Mouse (Mus musculus): Measurements from ENCODE around the gene Sim2.

The Sim2 gene

DNA sequence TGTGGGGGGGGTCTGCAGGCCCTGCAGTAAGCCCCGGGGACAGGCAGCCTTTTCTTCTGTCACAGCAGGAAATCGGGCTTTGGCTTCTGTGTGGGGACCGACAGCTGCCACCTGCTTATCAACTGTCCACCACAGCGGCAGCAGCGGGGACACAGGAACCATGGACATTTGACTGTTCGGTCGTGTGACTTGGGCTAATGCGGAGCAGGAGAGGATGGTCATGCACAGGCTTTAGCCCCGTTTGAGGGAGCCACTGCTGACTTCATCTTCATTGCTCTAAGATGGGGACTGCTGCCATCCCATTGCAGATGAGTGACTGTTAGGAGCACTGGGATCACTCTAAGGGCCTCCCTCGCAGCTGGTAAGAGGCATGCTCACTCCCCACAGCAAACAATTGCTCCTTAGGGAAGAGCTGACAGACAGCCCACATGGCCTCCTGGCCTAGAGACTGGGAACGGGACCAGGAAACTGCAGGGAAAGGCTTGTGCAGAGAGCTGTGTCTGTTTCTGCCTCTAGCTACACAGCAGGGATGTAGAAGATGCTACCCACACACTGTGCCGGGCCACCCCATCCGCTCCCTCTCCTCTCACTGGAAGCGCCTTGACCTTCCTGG, 70.4 kb downstream of the Sim2 start:
- ATAC-seq (ENCODE audit: insufficient number of reproducible peaks, low FRiP score, low TSS enrichment), result peak; percentile 87

DNA sequence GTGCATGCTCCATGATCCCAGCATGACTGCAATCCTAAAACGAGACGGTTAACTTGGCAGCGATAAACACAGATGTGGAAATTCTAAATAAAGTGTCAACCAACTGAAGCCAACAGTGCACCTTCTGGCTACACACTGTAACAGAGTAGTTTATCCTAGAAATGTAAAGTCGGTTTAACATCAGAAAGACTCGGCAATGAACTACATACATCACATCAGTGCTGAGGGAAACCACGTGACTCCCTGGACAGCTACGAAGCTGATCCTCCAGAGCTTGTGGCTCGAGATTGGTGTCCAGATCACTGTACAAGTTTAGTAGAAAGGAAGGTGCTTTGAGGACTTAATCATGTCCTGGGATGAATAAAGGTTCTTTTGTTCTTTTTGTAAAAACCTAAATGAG, 73.1 kb downstream of the Sim2 start:
- no peak for ATAC-seq (ENCODE audit: insufficient number of reproducible peaks, low FRiP score, low TSS enrichment)

DNA sequence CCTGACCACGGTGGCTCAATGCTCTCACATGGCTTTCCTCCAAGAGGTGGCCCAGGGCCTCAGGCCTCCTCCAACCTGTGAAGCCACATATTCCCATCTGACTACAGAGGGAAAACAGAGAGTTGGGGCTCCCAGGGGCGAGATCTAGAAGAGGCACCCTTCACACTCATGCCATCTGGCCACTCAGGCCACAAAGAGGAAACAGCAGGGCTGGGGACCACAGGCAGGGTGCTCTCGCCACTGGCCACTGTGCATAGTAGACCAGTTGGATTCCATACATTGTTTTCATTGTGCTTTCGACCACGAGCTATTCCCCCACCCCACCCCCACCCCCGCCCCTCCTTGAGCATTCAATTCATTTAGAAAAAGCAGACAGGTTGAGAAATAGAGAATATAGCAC, 77.3 kb downstream of the Sim2 start:
- ATAC-seq (ENCODE audit: insufficient number of reproducible peaks, low FRiP score, low TSS enrichment), result no peak

DNA sequence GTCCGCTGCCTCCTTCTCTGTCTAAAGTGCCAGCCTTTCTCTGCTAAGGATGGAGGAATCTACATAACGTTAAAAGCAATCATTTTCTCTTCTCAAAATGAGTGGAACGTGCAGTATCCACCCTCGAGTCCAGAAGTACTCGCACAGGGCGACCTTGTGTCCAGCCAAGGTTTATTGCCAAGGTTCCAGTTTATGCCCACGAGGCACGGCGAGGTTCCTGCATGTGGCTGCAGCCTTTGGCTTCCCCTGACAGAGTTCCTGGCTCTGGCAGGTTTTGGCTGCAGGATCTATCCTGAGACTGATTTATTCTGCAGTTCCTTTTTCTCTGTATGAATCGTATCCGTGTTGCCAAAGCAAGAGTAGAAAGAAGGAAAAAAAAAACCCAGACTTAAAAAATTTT, 78.3 kb downstream of the Sim2 start:
- no peak for ATAC-seq (ENCODE audit: insufficient number of reproducible peaks, low FRiP score, low TSS enrichment)

DNA sequence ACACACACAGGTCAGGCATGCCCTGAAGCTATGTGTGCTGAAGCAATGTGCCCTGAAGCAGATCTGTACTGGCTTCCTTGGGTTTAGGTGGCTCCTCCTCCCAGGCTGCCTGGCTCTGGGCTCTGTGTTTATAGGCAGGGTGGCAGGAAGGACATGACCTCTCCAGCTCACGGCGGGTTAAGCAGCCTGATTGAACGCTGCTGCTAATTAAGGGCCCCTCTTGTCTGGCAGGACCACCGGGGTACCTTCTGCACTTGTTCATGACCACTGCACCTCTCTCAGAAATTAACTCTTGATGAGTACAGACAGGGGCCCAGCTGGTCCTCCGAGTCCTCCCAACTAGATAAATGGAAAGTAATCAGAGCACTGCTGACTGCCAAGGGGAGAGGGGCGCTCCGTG, 79.5 kb downstream of the Sim2 start:
- no peak for ATAC-seq (ENCODE audit: insufficient number of reproducible peaks, low FRiP score, low TSS enrichment)

DNA sequence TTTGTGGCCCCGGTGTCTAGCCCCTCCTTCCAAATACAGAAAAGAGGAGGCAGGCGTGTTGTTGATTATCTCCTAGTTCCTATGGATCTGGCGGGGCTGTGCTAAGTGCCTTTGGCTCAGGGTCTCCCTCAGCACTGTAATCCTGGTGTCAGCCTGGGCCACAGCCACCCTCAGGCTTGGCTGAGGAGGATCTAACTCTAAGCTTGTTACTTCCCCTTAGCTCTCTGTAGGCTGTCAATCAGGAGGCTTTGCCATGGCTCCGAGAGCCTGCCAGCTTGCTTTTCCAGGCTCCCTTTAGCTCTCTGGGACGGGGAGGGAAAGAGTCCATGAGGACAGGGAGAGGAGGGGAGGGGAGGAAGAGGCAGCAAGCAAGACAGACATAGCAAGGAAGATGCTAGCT, 80.2 kb downstream of the Sim2 start:
- no peak for ATAC-seq (ENCODE audit: insufficient number of reproducible peaks, low FRiP score, low TSS enrichment)

DNA sequence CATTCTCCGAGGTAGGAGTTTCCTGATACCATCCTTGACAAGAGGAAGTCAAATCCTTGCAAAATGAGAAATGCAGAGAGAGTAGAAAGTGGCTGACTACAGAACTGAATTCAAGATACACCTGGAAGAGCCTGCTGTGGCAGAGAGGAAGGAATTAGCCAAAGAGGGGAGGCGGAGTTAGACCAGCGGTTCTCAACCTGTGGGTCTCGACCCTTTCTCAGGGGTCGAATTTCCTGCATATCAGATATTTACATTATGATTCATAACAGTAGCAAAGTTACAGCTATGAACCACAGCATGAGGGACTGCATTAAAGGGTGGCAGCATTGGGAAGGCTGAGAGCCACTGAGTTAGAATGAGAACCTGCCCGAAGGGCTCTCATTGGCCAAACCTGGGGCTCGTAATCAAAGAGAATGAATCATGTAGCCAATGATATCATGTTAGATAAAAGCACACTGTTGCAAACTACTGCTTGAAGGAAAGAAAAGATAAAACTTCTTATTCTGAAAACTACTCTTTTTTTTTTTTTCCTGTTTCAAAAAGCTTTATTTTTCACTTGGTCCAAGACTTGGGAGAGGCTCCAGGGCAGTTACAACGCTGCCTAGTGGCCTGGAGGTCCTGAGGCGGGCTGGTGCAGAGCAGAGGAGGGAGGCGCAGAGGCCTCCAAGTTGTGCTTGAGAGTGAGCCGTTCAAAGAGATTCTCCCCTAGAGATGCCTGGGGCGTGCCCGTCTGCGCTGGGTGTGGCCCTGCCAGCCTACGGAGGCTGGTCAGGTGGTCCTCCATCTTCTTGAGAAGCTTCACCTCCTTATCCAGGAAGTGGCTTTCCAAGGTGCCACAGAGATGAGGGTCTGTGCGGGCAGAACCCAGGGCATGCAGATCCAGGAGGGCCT, 84.2 kb downstream of the Sim2 start:
- ATAC-seq (ENCODE audit: insufficient number of reproducible peaks, low FRiP score, low TSS enrichment), result no peak

DNA sequence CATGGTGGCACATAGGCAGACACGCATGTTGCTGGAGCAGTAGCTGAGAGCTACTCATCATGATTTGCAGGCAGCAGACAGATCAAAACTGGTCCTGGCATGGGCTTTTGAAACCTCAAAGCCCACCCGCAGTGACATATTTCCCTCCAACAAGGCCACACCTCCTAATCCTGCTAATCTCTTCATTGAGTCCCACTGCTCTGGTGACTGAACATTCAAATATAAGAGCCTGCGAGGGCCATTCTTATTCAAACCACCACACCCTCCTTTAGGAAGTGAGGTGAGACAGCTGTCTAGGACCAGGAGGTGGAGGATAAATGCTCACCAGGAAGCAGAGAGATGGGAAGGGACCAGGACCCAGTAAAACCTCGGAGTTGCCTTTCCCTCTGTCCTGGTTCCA, 85.5 kb downstream of the Sim2 start:
- no peak for ATAC-seq (ENCODE audit: insufficient number of reproducible peaks, low FRiP score, low TSS enrichment)

DNA sequence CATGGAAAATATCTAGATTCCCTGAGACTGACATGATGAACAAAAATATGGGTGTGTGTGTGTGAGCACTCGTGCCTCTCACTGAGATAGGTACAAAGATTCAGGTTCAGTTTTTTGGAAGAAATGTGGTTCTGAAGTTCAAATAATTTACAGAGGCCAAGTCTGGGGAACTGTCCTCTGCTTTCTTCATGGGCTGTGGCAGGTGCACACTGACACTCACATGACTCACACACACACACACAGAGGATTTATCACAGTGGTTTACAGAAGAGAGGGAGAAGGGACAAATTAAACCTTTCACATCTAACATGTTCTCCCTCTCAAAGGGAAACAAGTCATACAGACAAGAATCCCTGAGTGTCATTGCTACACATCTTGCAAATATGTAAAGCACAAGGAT, 88.6 kb downstream of the Sim2 start:
- ATAC-seq (ENCODE audit: insufficient number of reproducible peaks, low FRiP score, low TSS enrichment), result no peak

DNA sequence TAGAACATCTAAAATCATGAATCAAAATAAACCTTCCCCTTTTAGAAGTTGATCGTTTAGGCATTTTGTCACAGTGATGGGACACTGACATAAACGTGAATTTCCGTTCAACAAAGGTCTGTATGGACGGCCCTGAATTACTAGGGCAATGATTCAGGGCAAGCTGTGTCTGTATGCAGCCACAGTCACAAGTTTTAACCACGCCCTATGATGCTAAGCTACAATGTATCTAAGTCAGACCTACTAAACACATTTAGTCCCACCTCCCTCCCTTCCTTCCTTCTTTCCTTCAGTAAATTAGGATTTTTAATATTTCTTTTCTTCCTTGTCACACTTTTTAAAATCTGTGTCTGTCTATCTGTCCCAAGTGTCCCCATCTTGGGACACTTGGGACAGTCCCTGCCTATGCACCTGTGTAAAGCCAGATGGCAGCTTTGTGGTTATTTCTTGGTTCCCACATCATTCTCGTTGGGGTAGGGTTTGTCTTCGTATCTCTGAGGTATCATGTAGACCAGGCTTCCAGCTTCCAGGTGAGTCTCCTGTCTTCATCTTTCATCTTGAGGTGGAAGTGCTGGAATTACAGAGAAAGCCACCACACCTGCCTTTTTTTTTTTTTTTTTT, 90.7 kb downstream of the Sim2 start:
- no peak for ATAC-seq (ENCODE audit: insufficient number of reproducible peaks, low FRiP score, low TSS enrichment)
